9 mouse cellular contexts compared by ENCODE assay signal in the genomic region with DNA sequence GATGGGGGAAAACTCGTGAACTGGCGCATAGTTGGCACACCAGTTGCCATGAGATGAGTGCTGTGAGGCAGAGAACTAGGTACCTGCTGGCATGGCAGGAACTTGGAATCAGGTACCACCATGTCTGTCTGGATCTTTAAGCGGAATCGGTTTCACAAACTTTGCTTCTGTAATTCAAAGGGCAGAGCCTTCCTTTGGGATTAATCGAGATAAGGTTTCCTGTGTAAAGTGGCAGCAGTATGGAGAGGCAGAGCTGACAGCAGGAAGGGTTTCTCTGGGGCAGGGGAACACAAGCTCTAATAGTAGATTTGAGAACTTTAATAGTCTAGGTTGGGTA. TPM values are rescaled to one million over a fixed set of nuclear protein-coding genes. Genes with fewer than 3 reads are reported as not detected.
DNase-seq lines count a peak whose midpoint lies in the region; ATAC-seq and TF ChIP-seq lines count a peak whose summit lies in the region.
"Had no signal": no experiment of that assay in that cellular context is flagged by ENCODE, and none has a peak within 500 bp of the region (broad histone marks: within the 10 kb centered on the region; RNA-seq: fewer than 3 reads in every experiment).

No protein-coding gene starts in this region.

- 3% methylated on average over 5 of the region's 5 CpGs for WGBS in limb, embryonic 15.5 days
- 0% methylated on average over 5 of the region's 5 CpGs for WGBS in stomach, postnatal 0 days

- no peak for ATAC-seq in erythroblast, adult 5-6 weeks (replicated peaks; ENCODE audit: low FRiP score, poor library complexity, severe bottlenecking)
- ATAC-seq in limb, embryonic 15.5 days (ENCODE audit: insufficient number of reproducible peaks, low FRiP score, low TSS enrichment, low read depth), result no peak
- ATAC-seq in stomach, postnatal 0 days (ENCODE audit: low FRiP score, low TSS enrichment), result no peak
- no peak for ATAC-seq in granulocyte monocyte progenitor cell, adult 5-6 weeks (replicated peaks; ENCODE audit: poor library complexity, severe bottlenecking)

- peak; percentile 19 for DNase-seq in thymus, postnatal 25 days
- no peak for DNase-seq in thymus, adult 18-20 months
- peak; percentile 21 for DNase-seq in stomach, postnatal 0 days (ENCODE audit: low spot score)
- DNase-seq in embryo, embryonic 10.5 days (ENCODE audit: low spot score), result no peak

- H3K36me3 ChIP-seq in erythroblast, embryonic 14.5 days (ENCODE audit: control insufficient read depth), result peaks cover 48% of the 10 kb centered on the region
- H3K36me3 ChIP-seq in limb, embryonic 15.5 days, result peaks cover 20% of the 10 kb centered on the region
- no peaks in the 10 kb centered on the region; the same call in 1 of the 2 replicates for H3K36me3 ChIP-seq in stomach, postnatal 0 days (ENCODE audit: control insufficient read depth, insufficient read depth, low read length)

- peaks cover 83% of the 10 kb centered on the region for H3K4me1 ChIP-seq in erythroblast, embryonic 14.5 days (ENCODE audit: control insufficient read depth)
- peaks cover 23% of the 10 kb centered on the region for H3K4me1 ChIP-seq in limb, embryonic 15.5 days
- H3K4me1 ChIP-seq in stomach, postnatal 0 days (replicated peaks; ENCODE audit: control insufficient read depth, insufficient read depth), result peaks cover 2% of the 10 kb centered on the region; the same call in 1 of the 2 replicates

- no peaks in the 10 kb centered on the region; the same call in 1 of the 2 replicates for H3K27me3 ChIP-seq in erythroblast, embryonic 14.5 days (ENCODE audit: control insufficient read depth)
- no peaks in the 10 kb centered on the region for H3K27me3 ChIP-seq in limb, embryonic 15.5 days
- H3K27me3 ChIP-seq in stomach, postnatal 0 days (ENCODE audit: control insufficient read depth, insufficient read depth, low read length), result no peaks in the 10 kb centered on the region

- no peak for TF ChIP-seq EP300 in stomach, postnatal 0 days (optimal IDR thresholded peaks at IDR 0.05)

- H3K9me3 ChIP-seq in erythroblast, embryonic 14.5 days (ENCODE audit: control insufficient read depth, low read length), result no peaks in the 10 kb centered on the region
- no peaks in the 10 kb centered on the region for H3K9me3 ChIP-seq in limb, embryonic 15.5 days
- H3K9me3 ChIP-seq in stomach, postnatal 0 days (ENCODE audit: control insufficient read depth, low read length), result no peaks in the 10 kb centered on the region

- H3K27ac ChIP-seq in limb, embryonic 15.5 days, result peak overlapping the region; percentile 85; the same call in 1 of the 2 replicates
- H3K27ac ChIP-seq in stomach, postnatal 0 days (replicated peaks), result peak overlapping the region; percentile 30; the same call in 1 of the 2 replicates

- no peak for TF ChIP-seq CTCF in stomach, postnatal 0 days (IDR thresholded peaks at IDR 0.05; ENCODE audit: low read depth)

- H3K4me3 ChIP-seq in erythroblast, embryonic 14.5 days (replicated peaks), result peak overlapping the region; percentile 98
- H3K4me3 ChIP-seq in limb, embryonic 15.5 days, result peak overlapping the region; percentile 65
- H3K4me3 ChIP-seq in stomach, postnatal 0 days (ENCODE audit: low read depth, low read length), result peak overlapping the region; percentile 64

- H3K4me2 ChIP-seq in limb, embryonic 15.5 days, result peak overlapping the region; percentile 70
- H3K4me2 ChIP-seq in stomach, postnatal 0 days (replicated peaks; ENCODE audit: low read depth), result peak overlapping the region; percentile 86

- H3K9ac ChIP-seq in limb, embryonic 15.5 days, result peak overlapping the region; percentile 57
- peak overlapping the region; percentile 70 for H3K9ac ChIP-seq in stomach, postnatal 0 days (ENCODE audit: low read length)

RNA-seq across cellular contexts. Expression of a gene that starts 5.7 kb away (rescaled TPM):
- polyA plus RNA-seq in erythroblast, embryonic 14.5 days (2012), result 1.0 and 1.1 TPM in 2 replicates
- total RNA-seq in erythroblast, adult 5-6 weeks (2015; ENCODE audit: low replicate concordance), result 616 and 623 TPM in 2 replicates
- 920 and 955 TPM in 2 replicates for total RNA-seq in erythroblast, adult 5-6 weeks (2017; ENCODE audit: low replicate concordance)
- 0.10 and 0.18 TPM in 2 replicates for polyA plus RNA-seq in limb, embryonic 15.5 days (2015; fragmentation: Nextera tagmentation; extraction: Ambion mirVana)
- 0.04 TPM in 2 replicates for polyA plus RNA-seq in stomach, postnatal 0 days (2015; fragmentation: Nextera tagmentation; extraction: Ambion mirVana)
- not detected in 2 replicates for total RNA-seq in granulocyte monocyte progenitor cell, adult 5-6 weeks (2014; fragmentation: Nextera tagmentation)
- not detected in 2 replicates for total RNA-seq in granulocyte monocyte progenitor cell, adult 5-6 weeks (2017)
- total RNA-seq: heart, adult 18-20 months had no signal

RNA-seq across cellular contexts. Expression of a gene that starts 6.6 kb away (rescaled TPM):
- polyA plus RNA-seq in erythroblast, embryonic 14.5 days (2012), result 1.3 and 1.5 TPM in 2 replicates
- 20.8 and 28.2 TPM in 2 replicates for total RNA-seq in erythroblast, adult 5-6 weeks (2015; ENCODE audit: low replicate concordance)
- 46.0 and 52.7 TPM in 2 replicates for total RNA-seq in erythroblast, adult 5-6 weeks (2017; ENCODE audit: low replicate concordance)
- polyA plus RNA-seq in limb, embryonic 15.5 days (2015; fragmentation: Nextera tagmentation; extraction: Ambion mirVana), result 47.8 and 48.9 TPM in 2 replicates
- 20.0 and 21.5 TPM in 2 replicates for polyA plus RNA-seq in stomach, postnatal 0 days (2015; fragmentation: Nextera tagmentation; extraction: Ambion mirVana)
- total RNA-seq in granulocyte monocyte progenitor cell, adult 5-6 weeks (2014; fragmentation: Nextera tagmentation), result 60.0 and 68.0 TPM in 2 replicates
- total RNA-seq in granulocyte monocyte progenitor cell, adult 5-6 weeks (2017), result 46.0 and 60.0 TPM in 2 replicates

RNA-seq across cellular contexts. Expression of a gene that starts 10.2 kb away (rescaled TPM):
- 0.02 and 0.07 TPM in 2 replicates for polyA plus RNA-seq in erythroblast, embryonic 14.5 days (2012)
- total RNA-seq in erythroblast, adult 5-6 weeks (2015; ENCODE audit: low replicate concordance), result 1.3 and 2.9 TPM in 2 replicates
- total RNA-seq in erythroblast, adult 5-6 weeks (2017; ENCODE audit: low replicate concordance), result 1.3 and 3.9 TPM in 2 replicates
- polyA plus RNA-seq in limb, embryonic 15.5 days (2015; fragmentation: Nextera tagmentation; extraction: Ambion mirVana), result 13.2 and 14.1 TPM in 2 replicates
- polyA plus RNA-seq in stomach, postnatal 0 days (2015; fragmentation: Nextera tagmentation; extraction: Ambion mirVana), result 9.1 and 10.1 TPM in 2 replicates
- 5.8 and 9.0 TPM in 2 replicates for total RNA-seq in granulocyte monocyte progenitor cell, adult 5-6 weeks (2014; fragmentation: Nextera tagmentation)
- 6.3 and 6.6 TPM in 2 replicates for total RNA-seq in granulocyte monocyte progenitor cell, adult 5-6 weeks (2017)

Comparison
In these comparisons a context has a peak if more than half of its experiments do, and no peak if none do; other contexts are left out.
1. DNase-seq: peak in thymus, postnatal 25 days (single experiment) and stomach, postnatal 0 days (single experiment); none in thymus, adult 18-20 months (0 of 2) and embryo, embryonic 10.5 days (single experiment).
2. Peak in every context shown above with its lines, with median percentiles within 50 percentile points of each other: H3K4me3 ChIP-seq.